Mouse (Mus musculus) myocyte (in vitro differentiated cells): ENCODE data around the gene Pfdn4.

Experiments used
- CEBPB ChIP-seq: IDR thresholded peaks from 2 replicates; pipeline ENCODE4 v1.6.1; 2011; ENCODE audit warnings: mild to moderate bottlenecking, moderate library complexity; ENCODE audit not compliant: poor library complexity, insufficient read depth, severe bottlenecking
- E2F4 ChIP-seq: IDR thresholded peaks from one replicate; pipeline ENCODE4 v1.6.1; 2011; ENCODE audit warnings: mild to moderate bottlenecking, control low read depth, moderate library complexity; ENCODE audit not compliant: insufficient read depth
- MAX ChIP-seq: IDR thresholded peaks from one replicate; pipeline ENCODE4 v1.6.1; 2011; ENCODE audit warnings: low read depth, mild to moderate bottlenecking, control low read depth
- MYOG ChIP-seq, 3 experiments: IDR thresholded peaks; one replicate each; pipeline ENCODE4 v1.6.1; 2011; ENCODE audit warnings: control low read depth in 2 of 3, low read depth in 2 of 3, mild to moderate bottlenecking in 2 of 3; ENCODE audit not compliant: insufficient read length in 2 of 3, control insufficient read depth in 1 of 3, insufficient read depth in 1 of 3
- POLR2A ChIP-seq: IDR thresholded peaks from one replicate; pipeline ENCODE4 v1.6.1; 2011; ENCODE audit warnings: low read depth, mild to moderate bottlenecking, control low read depth, moderate library complexity; ENCODE audit not compliant: insufficient read length
- POLR2AphosphoS2 ChIP-seq: IDR thresholded peaks from one replicate; pipeline ENCODE4 v1.6.1; 2011; ENCODE audit warnings: low read depth, control low read depth; ENCODE audit not compliant: insufficient read length
- SRF ChIP-seq: IDR thresholded peaks from one replicate; pipeline ENCODE4 v1.6.1; 2011; ENCODE audit warnings: low read depth; ENCODE audit not compliant: control insufficient read depth, insufficient read length
- TCF12 ChIP-seq: IDR thresholded peaks from one replicate; pipeline ENCODE4 v1.6.1; 2011; ENCODE audit warnings: mild to moderate bottlenecking, control low read depth; ENCODE audit not compliant: poor library complexity, insufficient read depth, severe bottlenecking
- TCF3 ChIP-seq: IDR thresholded peaks from one replicate; pipeline ENCODE4 v1.6.1; 2011; ENCODE audit warnings: low read depth, control low read depth; ENCODE audit not compliant: insufficient read length
- USF1 ChIP-seq: IDR thresholded peaks from one replicate; pipeline ENCODE4 v1.6.1; 2011; ENCODE audit warnings: low read depth, mild to moderate bottlenecking, control low read depth, moderate library complexity

GRCm38 (mm10) chr2:170545745-170546144 is 49.5 kb downstream of the Pfdn4 start:
- TF ChIP-seq USF1: no peak
- TF ChIP-seq POLR2A: no peak
- no peak for TF ChIP-seq TCF12
- no peak for TF ChIP-seq CEBPB
- no peak for TF ChIP-seq E2F4
- TF ChIP-seq POLR2AphosphoS2: no peak
- TF ChIP-seq MAX: no peak
- TF ChIP-seq MYOG (IDR thresholded peaks at IDR 0.05; ENCODE audit: control insufficient read depth in 1 of 3, insufficient read depth in 1 of 3, insufficient read length in 2 of 3, low read depth in 2 of 3): no peak
- TF ChIP-seq TCF3: no peak
- TF ChIP-seq SRF: no peak
